Mouse (Mus musculus) mesoderm, embryonic 11.5 days (tissue): ENCODE measurements around the gene Syce2.
"Not testable (repeated sequence)": the region's sequence is repeated elsewhere in the genome, so short reads cannot be mapped to it uniquely, and the experiment has no call there.

ENCODE experiments used
- DNase-seq: peaks from one replicate; pipeline ENCODE4 v3.0.0-alpha.2; 2012; ENCODE audit warnings: low read depth, low spot score

Syce2 gene

GRCm38 (mm10) chr8:84871376-84872308, at the start of gene Syce2:
TSS of gene Syce2 (plus strand) at chr8:84872111.
- peak; percentile 68 for DNase-seq

GRCm38 (mm10) chr8:84822723-84823122, 49.2 kb upstream of the Syce2 start, which contains the start of gene Dand5:
TSS of gene Dand5 (minus strand) at chr8:84822823.
- no peak for DNase-seq

GRCm38 (mm10) chr8:84823653-84824052, 48.3 kb upstream of the Syce2 start:
- DNase-seq, result peak; percentile 80

GRCm38 (mm10) chr8:84825636-84826035, 46.3 kb upstream of the Syce2 start:
- no peak for DNase-seq

- not testable (repeated sequence) for DNase-seq
Measured at GRCm38 (mm10) chr8:84826518-84826917, 45.4 kb upstream of the Syce2 start.

GRCm38 (mm10) chr8:84831490-84831889, 40.4 kb upstream of the Syce2 start, which contains the start of gene Gadd45gip1:
TSS of gene Gadd45gip1 (plus strand) at chr8:84831522.
- DNase-seq, result no peak

GRCm38 (mm10) chr8:84832034-84832717, 39.7 kb upstream of the Syce2 start:
- peak; percentile 80 for DNase-seq

GRCm38 (mm10) chr8:84832759-84833742, 38.9 kb upstream of the Syce2 start:
- DNase-seq, result no peak

GRCm38 (mm10) chr8:84834002-84834865, 37.7 kb upstream of the Syce2 start:
- DNase-seq, result no peak

GRCm38 (mm10) chr8:84834866-84835855, 36.8 kb upstream of the Syce2 start:
- DNase-seq, result no peak

GRCm38 (mm10) chr8:84837149-84837911, 34.6 kb upstream of the Syce2 start:
- peak; percentile 81 for DNase-seq

GRCm38 (mm10) chr8:84837912-84838470, 33.9 kb upstream of the Syce2 start:
- no peak for DNase-seq

GRCm38 (mm10) chr8:84838513-84838912, 33.4 kb upstream of the Syce2 start:
- DNase-seq, result no peak

- no peak for DNase-seq
Measured at GRCm38 (mm10) chr8:84839411-84839810, 32.5 kb upstream of the Syce2 start.

GRCm38 (mm10) chr8:84839875-84840247, 32.0 kb upstream of the Syce2 start:
- DNase-seq, result no peak

- DNase-seq, result peak; percentile 96
Measured at GRCm38 (mm10) chr8:84840248-84840999, 31.5 kb upstream of the Syce2 start, which contains the start of gene Rad23a. TSS of gene Rad23a (minus strand) at chr8:84840665.

GRCm38 (mm10) chr8:84841514-84841913, 30.4 kb upstream of the Syce2 start:
- no peak for DNase-seq
